Mouse (Mus musculus) central nervous system, embryonic 14 days (tissue): Measurements from ENCODE around the gene Ctf2. TPM values are rescaled to one million over a fixed set of nuclear protein-coding genes. Genes with fewer than 3 reads are reported as not detected.

Source experiments
- polyA plus RNA-seq: library from polyadenylated mRNA; depleted of rRNA; stranded (reverse); fragments of >200 nt; gene quantifications from 2 replicates; pipeline ENCODE4 v1.2.3, GENCODE M21; 2012; rRNA removed

Ctf2 gene
- not detected in 2 replicates for polyA plus RNA-seq

DNA sequence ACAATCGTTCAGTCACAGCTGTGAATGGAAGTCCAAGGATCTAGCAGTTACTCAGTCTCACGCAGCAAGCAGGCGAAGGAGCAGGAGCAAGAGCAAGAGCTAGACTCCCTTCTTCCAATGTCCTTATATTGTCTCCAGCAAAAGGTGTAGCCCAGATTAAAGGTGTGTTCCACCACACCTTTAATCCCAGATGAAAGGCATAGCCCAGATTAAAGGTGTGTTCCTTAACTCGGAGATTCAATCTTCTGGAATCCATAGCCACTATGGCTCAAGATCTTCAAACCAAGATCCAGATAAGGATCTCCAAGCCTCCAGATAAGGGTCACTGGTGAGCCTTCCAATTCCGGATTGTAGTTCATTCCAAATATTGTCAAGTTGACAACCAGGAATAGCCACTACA, at the start of gene Ctf2:
Gene Ctf2 (minus strand): TSS at position 101 of the 400 bp plus-strand sequence.

DNA sequence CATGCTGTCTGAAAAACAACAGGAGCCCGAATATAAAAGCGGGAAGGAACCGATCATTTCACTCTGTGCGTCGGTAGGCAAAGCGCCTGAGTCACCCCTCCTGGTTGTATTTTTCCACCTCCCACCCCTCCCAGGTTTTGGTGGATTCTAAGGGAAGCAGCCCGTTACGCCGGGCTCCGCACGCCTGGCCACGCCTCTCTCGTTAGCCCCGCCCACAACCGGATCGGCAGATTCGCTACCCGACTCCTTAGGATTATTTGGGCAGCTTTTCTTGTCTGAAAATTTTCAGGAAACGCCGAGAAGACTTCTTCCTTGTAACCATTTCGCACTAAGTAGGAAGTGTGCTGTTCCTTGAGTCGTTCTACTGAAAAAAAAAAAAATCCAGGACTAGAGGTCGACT, 44.5 kb upstream of the Ctf2 start, which contains the start of gene Setd1a:
Gene Setd1a (plus strand): TSS at position 245 of the 400 bp plus-strand sequence.

DNA sequence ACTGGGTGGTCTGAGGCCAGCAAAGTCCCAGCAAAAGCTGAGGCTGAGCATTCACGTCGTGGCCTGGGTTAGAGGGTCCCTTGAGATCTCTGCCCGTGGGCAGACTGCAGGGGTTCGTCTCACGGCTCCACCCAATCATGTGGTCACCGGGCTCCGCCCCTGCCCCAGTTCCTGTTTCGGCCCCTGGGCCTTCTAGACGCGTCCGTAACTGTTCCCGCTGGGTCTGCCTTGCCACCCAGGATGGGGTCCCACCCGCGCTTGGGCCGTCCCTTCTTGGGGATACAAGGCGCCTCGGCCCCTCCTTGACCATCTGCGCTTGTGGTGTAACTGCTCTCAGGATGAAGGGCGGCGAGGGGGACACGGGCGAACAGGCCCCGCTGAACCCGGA, 37.7 kb upstream of the Ctf2 start, which contains the start of gene Orai3:
Gene Orai3 (plus strand): TSS at position 165 of the 388 bp plus-strand sequence.

GRCm38 (mm10) chr7:127744366-127745045, 12.5 kb upstream of the Ctf2 start, which contains the start of gene Fbxl19:
Gene Fbxl19 (plus strand): TSS chr7:127744543.

DNA sequence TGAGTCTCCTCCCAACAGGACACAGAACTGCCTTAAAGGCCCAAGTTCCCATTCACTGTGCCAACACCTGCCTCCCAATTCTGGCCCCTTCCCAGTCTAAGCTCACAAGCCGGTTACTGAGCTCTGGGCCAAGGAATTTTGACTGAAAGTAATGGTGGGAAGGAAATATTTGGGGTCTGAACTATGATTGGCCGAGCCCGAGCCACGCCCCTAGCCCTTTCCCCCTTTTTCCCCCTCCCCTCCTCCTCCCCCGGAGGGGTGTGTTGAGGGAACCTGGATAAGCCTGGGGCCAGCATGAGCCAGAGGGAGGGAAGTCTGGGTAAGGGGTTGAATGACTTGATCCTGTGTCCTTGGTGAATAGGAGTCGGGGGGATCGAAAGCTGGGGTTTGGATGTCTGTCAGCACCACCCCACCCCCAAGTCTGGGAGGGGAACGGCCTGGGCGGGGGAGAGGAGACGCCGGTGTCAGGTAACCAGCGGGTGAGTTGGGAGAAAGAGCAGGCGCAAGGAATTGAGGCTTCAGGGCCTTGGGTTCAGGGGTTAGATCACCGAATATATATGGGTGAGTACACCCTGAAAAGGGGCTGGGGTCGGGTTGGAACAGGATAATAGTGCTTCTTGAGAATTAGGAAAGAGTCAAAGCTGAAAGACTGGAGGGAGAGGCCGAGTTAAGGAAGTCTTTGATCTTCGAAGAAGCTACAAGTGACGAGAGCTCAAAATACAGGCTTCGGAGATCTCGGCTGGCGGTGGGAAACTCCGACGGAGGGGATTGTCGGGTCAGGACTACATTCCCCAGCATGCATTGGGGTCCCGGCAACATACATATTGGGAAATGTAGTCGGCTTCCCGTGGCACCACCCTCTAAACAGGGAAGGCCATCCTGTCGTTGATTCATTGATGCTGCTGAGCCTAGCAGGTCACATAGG, 19.2 kb downstream of the Ctf2 start, which contains the start of gene Ctf1:
Gene Ctf1 (plus strand): TSS at position 276 of the 925 bp plus-strand sequence.

DNA sequence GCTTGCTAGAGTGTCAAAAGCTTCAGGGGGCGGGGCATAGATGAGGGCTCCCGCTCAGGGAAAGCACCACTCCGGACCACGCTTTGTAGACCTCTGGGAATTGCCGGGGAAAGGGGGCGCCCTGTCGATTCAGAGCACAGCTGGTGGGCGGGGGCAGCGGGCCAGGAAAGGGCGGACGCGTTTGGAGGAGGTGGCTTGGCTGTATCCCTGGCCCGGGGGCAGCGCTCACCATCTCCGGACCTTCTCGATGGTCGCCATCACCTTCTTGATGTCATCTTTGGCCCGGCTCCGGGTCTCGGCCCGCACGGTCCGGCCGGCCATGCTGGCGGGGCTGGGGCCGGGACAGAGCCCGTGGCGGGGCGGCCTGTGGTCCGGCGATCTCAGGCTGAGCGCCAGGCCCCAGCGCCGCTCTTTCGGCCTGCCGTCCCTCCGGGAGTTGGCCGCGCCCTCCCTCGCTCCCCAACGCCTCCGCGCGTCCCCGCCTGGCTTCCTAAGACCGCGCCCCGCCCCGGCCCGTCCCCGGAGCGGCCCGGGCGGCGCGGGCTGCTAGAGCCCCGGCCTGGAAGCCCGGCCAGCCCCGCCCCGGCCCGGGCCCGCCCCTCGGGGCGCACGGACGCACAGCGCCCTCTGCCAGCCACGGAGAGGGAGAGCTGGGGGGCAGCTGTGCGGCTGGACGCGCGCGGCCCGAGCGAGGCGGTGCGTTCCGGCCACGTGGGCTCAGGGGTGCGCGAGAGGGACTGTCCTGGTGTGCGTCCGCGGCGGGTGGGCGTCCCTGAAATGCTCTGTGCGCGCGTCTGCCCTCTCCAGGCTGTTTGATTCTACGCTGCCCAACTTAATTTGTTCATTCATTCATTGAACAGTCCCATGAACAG, 23.5 kb downstream of the Ctf2 start, which contains the start of gene Bcl7c:
Gene Bcl7c (minus strand): TSS at position 727 of the 872 bp plus-strand sequence.

Other genes starting within 250 kb of the Ctf2 start
- 20.8 and 25.3 TPM in 2 replicates for gene Srcap, start 220.2 kb downstream of the Ctf2 start, polyA plus RNA-seq
- 17.6 and 18.6 TPM in 2 replicates for gene Gm42715, start 212.6 kb downstream of the Ctf2 start, polyA plus RNA-seq
- gene Tmem265, start 170.8 kb downstream of the Ctf2 start, polyA plus RNA-seq = 0.36 and 2.0 TPM in 2 replicates
- 117 and 121 TPM in 2 replicates for gene Phkg2, start 158.8 kb downstream of the Ctf2 start, polyA plus RNA-seq
- gene Ccdc189, start 143.6 kb downstream of the Ctf2 start, polyA plus RNA-seq = 12.9 and 13.4 TPM in 2 replicates
- gene Rnf40, start 143.4 kb downstream of the Ctf2 start, polyA plus RNA-seq = 56.5 and 57.7 TPM in 2 replicates
- 39.2 and 42.5 TPM in 2 replicates for gene Zfp629, start 116.4 kb downstream of the Ctf2 start, polyA plus RNA-seq
- gene Bcl7c, start 23.2 kb downstream of the Ctf2 start, polyA plus RNA-seq = 53.7 and 67.6 TPM in 2 replicates
- 9.8 and 15.3 TPM in 2 replicates for gene Ctf1, start 19.4 kb downstream of the Ctf2 start, polyA plus RNA-seq
- gene Fbxl19, start 12.4 kb upstream of the Ctf2 start, polyA plus RNA-seq = 131 and 136 TPM in 2 replicates
- gene Orai3, start 37.6 kb upstream of the Ctf2 start, polyA plus RNA-seq = 8.2 and 10.4 TPM in 2 replicates
- 16.7 and 23.0 TPM in 2 replicates for gene Setd1a, start 44.5 kb upstream of the Ctf2 start, polyA plus RNA-seq
- gene Gm49388, start 53.4 kb upstream of the Ctf2 start, polyA plus RNA-seq = not detected in 2 replicates
- gene Hsd3b7, start 68.4 kb upstream of the Ctf2 start, polyA plus RNA-seq = 15.0 and 18.8 TPM in 2 replicates
- gene Stx4a, start 92.1 kb upstream of the Ctf2 start, polyA plus RNA-seq = 55.6 and 78.3 TPM in 2 replicates
- gene Stx1b, start 92.4 kb upstream of the Ctf2 start, polyA plus RNA-seq = 82.8 and 97.6 TPM in 2 replicates
- 23.8 and 25.2 TPM in 2 replicates for gene Zfp646, start 144.1 kb upstream of the Ctf2 start, polyA plus RNA-seq
- gene Zfp668, start 144.7 kb upstream of the Ctf2 start, polyA plus RNA-seq = 20.6 and 21.2 TPM in 2 replicates
- gene Prss53, start 158.8 kb upstream of the Ctf2 start, polyA plus RNA-seq = 2.4 and 3.0 TPM in 2 replicates
- not detected in 2 replicates for gene Gm21974, start 163.3 kb upstream of the Ctf2 start, polyA plus RNA-seq
- gene Vkorc1, start 163.5 kb upstream of the Ctf2 start, polyA plus RNA-seq = 61.4 and 95.9 TPM in 2 replicates
- gene Bckdk, start 171.9 kb upstream of the Ctf2 start, polyA plus RNA-seq = 54.7 and 59.0 TPM in 2 replicates
- 48.3 and 52.2 TPM in 2 replicates for gene Kat8, start 180.3 kb upstream of the Ctf2 start, polyA plus RNA-seq
- gene Prss8, start 197.9 kb upstream of the Ctf2 start, polyA plus RNA-seq = 0.20 and 2.6 TPM in 2 replicates
- gene Prss36, start 214.6 kb upstream of the Ctf2 start, polyA plus RNA-seq = 10.7 and 13.2 TPM in 2 replicates
- gene Fus, start 235.3 kb upstream of the Ctf2 start, polyA plus RNA-seq = 779 and 808 TPM in 2 replicates